Mouse (Mus musculus): ENCODE data around the gene Rergl. TPM values are rescaled to one million over a fixed set of nuclear protein-coding genes. Genes with fewer than 3 reads are reported as not detected.

Gene Rergl
- total and polyA plus RNA-seq, 3 experiments = 0.32 TPM; not detected in 2

- no peaks in the 10 kb centered on the region for H3K4me1 ChIP-seq (ENCODE audit: control insufficient read depth, insufficient read depth, low read length)
- no peaks in the 10 kb centered on the region for H3K27me3 ChIP-seq (ENCODE audit: control insufficient read depth, insufficient read depth, low read length)
- no peaks in the 10 kb centered on the region for H3K79me2 ChIP-seq (replicated peaks; ENCODE audit: control insufficient read depth, insufficient read depth, low read length)
- TF ChIP-seq CTCF (IDR thresholded peaks at IDR 0.05) (no peak), EP300 (IDR thresholded peaks at IDR 0.05; ENCODE audit: insufficient read depth, low read depth, low read length) (no peak), POLR2A (IDR thresholded peaks at IDR 0.05; ENCODE audit: insufficient read depth, low read depth, low read length) (no peak)
- no peak overlapping the region for H3K27ac ChIP-seq
- H3K9ac ChIP-seq (ENCODE audit: low read depth, low read length) = no peak overlapping the region
- no peak overlapping the region for H3K4me3 ChIP-seq
- 64% methylated on average over 6 of the region's 6 CpGs for WGBS
- H3K36me3 ChIP-seq (ENCODE audit: control insufficient read depth, insufficient read depth, low read length) = no peaks in the 10 kb centered on the region
- intact Hi-C loops (cut with DNase I) = no loop called here
- DNase-seq = no peak
These were observed 36.8 kb downstream of the Rergl start for GRCm38 (mm10) chr6:139464980-139465379.

- Histone ChIP-seq H3K27ac (no peak overlapping the region), H3K79me2 (replicated peaks; ENCODE audit: control insufficient read depth, insufficient read depth, low read length) (no peaks in the 10 kb centered on the region), H3K36me3 (ENCODE audit: control insufficient read depth, insufficient read depth, low read length) (no peaks in the 10 kb centered on the region), H3K9ac (ENCODE audit: low read depth, low read length) (no peak overlapping the region), H3K4me1 (ENCODE audit: control insufficient read depth, insufficient read depth, low read length) (no peaks in the 10 kb centered on the region), H3K27me3 (ENCODE audit: control insufficient read depth, insufficient read depth, low read length) (no peaks in the 10 kb centered on the region), H3K4me3 (no peak overlapping the region)
- TF ChIP-seq POLR2A (IDR thresholded peaks at IDR 0.05; ENCODE audit: insufficient read depth, low read depth, low read length) = no peak
- TF ChIP-seq EP300 (IDR thresholded peaks at IDR 0.05; ENCODE audit: insufficient read depth, low read depth, low read length) = no peak
- no peak for TF ChIP-seq CTCF (IDR thresholded peaks at IDR 0.05)
- DNase-seq = no peak
- 57% methylated on average over 2 of the region's 2 CpGs for WGBS
- intact Hi-C loops (cut with DNase I) = no loop called here
These were observed 37.5 kb downstream of the Rergl start for GRCm38 (mm10) chr6:139464292-139464691.

- TF ChIP-seq CTCF (IDR thresholded peaks at IDR 0.05) (peak; percentile 52), EP300 (IDR thresholded peaks at IDR 0.05; ENCODE audit: insufficient read depth, low read depth, low read length) (no peak)
- no peak for DNase-seq
- Histone ChIP-seq H3K9ac (ENCODE audit: low read depth, low read length) (no peak overlapping the region), H3K4me1 (ENCODE audit: control insufficient read depth, insufficient read depth, low read length) (no peaks in the 10 kb centered on the region), H3K79me2 (replicated peaks; ENCODE audit: control insufficient read depth, insufficient read depth, low read length) (no peaks in the 10 kb centered on the region), H3K4me3 (no peak overlapping the region), H3K27ac (no peak overlapping the region), H3K27me3 (ENCODE audit: control insufficient read depth, insufficient read depth, low read length) (no peaks in the 10 kb centered on the region), H3K36me3 (ENCODE audit: control insufficient read depth, insufficient read depth, low read length) (no peaks in the 10 kb centered on the region)
- 29% methylated on average over 5 of the region's 5 CpGs for WGBS
- intact Hi-C loops (cut with DNase I) = no loop called here
These were observed 40.7 kb downstream of the Rergl start for GRCm38 (mm10) chr6:139461094-139461493.

- H3K79me2 ChIP-seq (replicated peaks; ENCODE audit: control insufficient read depth, insufficient read depth, low read length) = no peaks in the 10 kb centered on the region
- DNase-seq = no peak
- no peak overlapping the region for H3K9ac ChIP-seq (ENCODE audit: low read depth, low read length)
- H3K4me1 ChIP-seq (ENCODE audit: control insufficient read depth, insufficient read depth, low read length) = no peaks in the 10 kb centered on the region
- no peak overlapping the region for H3K27ac ChIP-seq
- intact Hi-C loops (cut with DNase I) = no loop called here
- no peaks in the 10 kb centered on the region for H3K36me3 ChIP-seq (ENCODE audit: control insufficient read depth, insufficient read depth, low read length)
- TF ChIP-seq EP300 (IDR thresholded peaks at IDR 0.05; ENCODE audit: insufficient read depth, low read depth, low read length) (no peak), POLR2A (IDR thresholded peaks at IDR 0.05; ENCODE audit: insufficient read depth, low read depth, low read length) (no peak), CTCF (IDR thresholded peaks at IDR 0.05) (no peak)
- 85% methylated on average over 10 of the region's 10 CpGs for WGBS
- no peak overlapping the region for H3K4me3 ChIP-seq
- H3K27me3 ChIP-seq (ENCODE audit: control insufficient read depth, insufficient read depth, low read length) = no peaks in the 10 kb centered on the region
These were observed 41.3 kb downstream of the Rergl start for GRCm38 (mm10) chr6:139460470-139460869.

- H3K27me3 ChIP-seq (ENCODE audit: control insufficient read depth, insufficient read depth, low read length) = no peaks in the 10 kb centered on the region
- DNase-seq = no peak
- no peak overlapping the region for H3K4me3 ChIP-seq
- no peaks in the 10 kb centered on the region for H3K36me3 ChIP-seq (ENCODE audit: control insufficient read depth, insufficient read depth, low read length)
- no peak overlapping the region for H3K9ac ChIP-seq (ENCODE audit: low read depth, low read length)
- TF ChIP-seq CTCF (IDR thresholded peaks at IDR 0.05) = no peak
- no peak for TF ChIP-seq POLR2A (IDR thresholded peaks at IDR 0.05; ENCODE audit: insufficient read depth, low read depth, low read length)
- no peak for TF ChIP-seq EP300 (IDR thresholded peaks at IDR 0.05; ENCODE audit: insufficient read depth, low read depth, low read length)
- intact Hi-C loops (cut with DNase I) = no loop called here
- H3K79me2 ChIP-seq (replicated peaks; ENCODE audit: control insufficient read depth, insufficient read depth, low read length) = no peaks in the 10 kb centered on the region
- WGBS = 68% methylated on average over 2 of the region's 2 CpGs
- H3K27ac ChIP-seq = no peak overlapping the region
- no peaks in the 10 kb centered on the region for H3K4me1 ChIP-seq (ENCODE audit: control insufficient read depth, insufficient read depth, low read length)
These were observed 57.8 kb downstream of the Rergl start for GRCm38 (mm10) chr6:139443999-139444398.

Other genes starting within 250 kb of the Rergl start
- not detected for gene Pik3c2g, start 85.2 kb upstream of the Rergl start, total RNA-seq (2021)
- gene Pik3c2g, start 85.2 kb upstream of the Rergl start, polyA plus RNA-seq (2012; rRNA removed) = 0.09 TPM in 1 of 2 replicates, not detected in the other